Mouse (Mus musculus) neural tube, embryonic 13.5 days (tissue): Measurements from ENCODE around the gene Usp40. TPM values are rescaled to one million over a fixed set of nuclear protein-coding genes. Genes with fewer than 3 reads are reported as not detected.
"Not testable (repeated sequence)": the region's sequence is repeated elsewhere in the genome, so short reads cannot be mapped to it uniquely, and the experiment has no call there.

Experiments
- ATAC-seq: fragments of 200-750 bp; cut with Nextera tagmentation; 2 replicates; pipeline ENCODE4 v1.8.0; 2017; ENCODE audit warnings: low read depth, mild to moderate bottlenecking, moderate TSS enrichment, moderate library complexity
- H3K27ac ChIP-seq: fragments of 300-500 bp; sonication (generic); replicated peaks from 2 replicates; pipeline ENCODE4 v1.5.1; 2015; ENCODE audit warnings: moderate library complexity, mild to moderate bottlenecking, inconsistent platforms
- H3K27me3 ChIP-seq: fragments of 300-500 bp; sonication (generic); 2 replicates; pipeline ENCODE4 v1.6.1; 2015; ENCODE audit warnings: mild to moderate bottlenecking, inconsistent platforms
- H3K36me3 ChIP-seq: fragments of 300-500 bp; sonication (generic); 2 replicates; pipeline ENCODE4 v1.6.1; 2015; ENCODE audit warnings: mild to moderate bottlenecking, inconsistent platforms
- H3K4me1 ChIP-seq: fragments of 300-500 bp; sonication (generic); replicated peaks from 2 replicates; pipeline ENCODE4 v1.6.1; 2015; ENCODE audit warnings: inconsistent platforms
- H3K4me2 ChIP-seq: fragments of 300-500 bp; sonication (generic); 2 replicates; pipeline ENCODE4 v1.6.1; 2015; ENCODE audit warnings: inconsistent platforms, mild to moderate bottlenecking, moderate library complexity
- H3K4me3 ChIP-seq: fragments of 300-500 bp; sonication (generic); 2 replicates; pipeline ENCODE4 v1.5.1; 2015; ENCODE audit warnings: mild to moderate bottlenecking, inconsistent platforms
- H3K9ac ChIP-seq: fragments of 300-500 bp; sonication (generic); 2 replicates; pipeline ENCODE4 v1.6.1; 2015; ENCODE audit warnings: moderate library complexity, mild to moderate bottlenecking, inconsistent platforms
- H3K9me3 ChIP-seq: fragments of 300-500 bp; sonication (generic); 2 replicates; pipeline ENCODE4 v1.6.1; 2016; ENCODE audit warnings: inconsistent platforms
- WGBS: fragments of 180-500 bp; shearing (Covaris S2); methylation state at CpG from one replicate; pipeline ENCODE4 v1.1.7; 2015; 5-methylcytosine and 5-hydroxymethylcytosine counted together
- polyA plus RNA-seq: library from polyadenylated mRNA; unstranded; fragments of >200 nt; fragmentation: Nextera tagmentation; extraction: Ambion mirVana; gene quantifications from 2 replicates; pipeline ENCODE4 v1.2.1, GENCODE M21; 2015

Usp40 gene
- polyA plus RNA-seq: 20.8 and 24.2 TPM in 2 replicates

GRCm38 (mm10) chr1:88008211-88008697, at the start of gene Usp40:
Gene Usp40, minus strand, starts transcription at chr1:88008551.
- Histone ChIP-seq H3K36me3 (peaks cover 9% of the 10 kb centered on the region), H3K4me1 (peaks cover 23% of the 10 kb centered on the region), H3K4me3 (peak within 1 kb of the TSS; percentile 68), H3K4me2 (peak within 1 kb of the TSS; percentile 69), H3K27ac (peak within 1 kb of the TSS; percentile 94), H3K9me3 (no peaks in the 10 kb centered on the region), H3K9ac (peak within 1 kb of the TSS; percentile 90), H3K27me3 (no peaks in the 10 kb centered on the region)
- 0% methylated on average over 45 of the region's 45 CpGs for WGBS
- peak; percentile 97 for ATAC-seq

GRCm38 (mm10) chr1:88055088-88055487, 46.7 kb upstream of the Usp40 start, which contains the start of gene Ugt1a10:
Gene Ugt1a10, plus strand, starts transcription at chr1:88055388.
- WGBS: 85% methylated on average over 1 of the region's 1 CpGs
- H3K27ac ChIP-seq: no peak within 1 kb of the TSS
- no peak for ATAC-seq
- H3K36me3 ChIP-seq: no peaks in the 10 kb centered on the region
- H3K9me3 ChIP-seq: no peaks in the 10 kb centered on the region
- no peaks in the 10 kb centered on the region for H3K4me1 ChIP-seq
- H3K4me3 ChIP-seq: no peak within 1 kb of the TSS
- no peaks in the 10 kb centered on the region for H3K27me3 ChIP-seq
- no peak within 1 kb of the TSS for H3K4me2 ChIP-seq
- no peak within 1 kb of the TSS for H3K9ac ChIP-seq

GRCm38 (mm10) chr1:88047408-88047807, 39.1 kb upstream of the Usp40 start:
- not testable (repeated sequence) for ATAC-seq, H3K4me3 ChIP-seq, H3K27me3 ChIP-seq, H3K27ac ChIP-seq, H3K4me2 ChIP-seq, H3K9me3 ChIP-seq, H3K36me3 ChIP-seq, H3K4me1 ChIP-seq, H3K9ac ChIP-seq
- 81% methylated on average over 2 of the region's 2 CpGs for WGBS

- not testable (repeated sequence) for H3K27ac ChIP-seq, H3K4me2 ChIP-seq, H3K36me3 ChIP-seq, H3K27me3 ChIP-seq, ATAC-seq, H3K4me1 ChIP-seq, H3K9ac ChIP-seq, H3K4me3 ChIP-seq, H3K9me3 ChIP-seq
- 77% methylated on average over 4 of the region's 5 CpGs for WGBS
These were observed 36.6 kb upstream of the Usp40 start for GRCm38 (mm10) chr1:88044832-88045437.

- not testable (repeated sequence) for H3K4me1 ChIP-seq, H3K9ac ChIP-seq, H3K36me3 ChIP-seq, ATAC-seq, H3K4me3 ChIP-seq, H3K9me3 ChIP-seq, H3K27ac ChIP-seq, H3K4me2 ChIP-seq, H3K27me3 ChIP-seq
- WGBS: 88% methylated on average over 1 of the region's 2 CpGs
These were observed 34.7 kb upstream of the Usp40 start for GRCm38 (mm10) chr1:88043044-88043443.

GRCm38 (mm10) chr1:88025244-88025643, 16.9 kb upstream of the Usp40 start:
- H3K4me3 ChIP-seq, H3K27me3 ChIP-seq, ATAC-seq, H3K27ac ChIP-seq, H3K4me2 ChIP-seq, H3K9me3 ChIP-seq, H3K4me1 ChIP-seq, H3K9ac ChIP-seq, H3K36me3 ChIP-seq: not testable (repeated sequence)
- 78% methylated on average over 3 of the region's 3 CpGs for WGBS

- Histone ChIP-seq H3K9me3 (peaks cover 13% of the 10 kb centered on the region), H3K4me1 (no peaks in the 10 kb centered on the region), H3K9ac (no peak overlapping the region), H3K27me3 (no peaks in the 10 kb centered on the region), H3K27ac (no peak overlapping the region), H3K4me3 (no peak overlapping the region), H3K4me2 (no peak overlapping the region), H3K36me3 (no peaks in the 10 kb centered on the region)
- 88% methylated on average over 6 of the region's 6 CpGs for WGBS
- ATAC-seq: no peak
These were observed 7.0 kb upstream of the Usp40 start for GRCm38 (mm10) chr1:88015371-88015770.

- Histone ChIP-seq H3K4me3 (no peak overlapping the region), H3K4me2 (no peak overlapping the region), H3K9me3 (peaks cover 13% of the 10 kb centered on the region), H3K9ac (no peak overlapping the region), H3K27me3 (no peaks in the 10 kb centered on the region), H3K36me3 (no peaks in the 10 kb centered on the region), H3K27ac (no peak overlapping the region), H3K4me1 (no peaks in the 10 kb centered on the region)
- 97% methylated on average over 4 of the region's 4 CpGs for WGBS
- ATAC-seq: no peak
These were observed 6.3 kb upstream of the Usp40 start for GRCm38 (mm10) chr1:88014671-88015070.

GRCm38 (mm10) chr1:88014194-88014593, 5.8 kb upstream of the Usp40 start:
- peaks cover 13% of the 10 kb centered on the region for H3K9me3 ChIP-seq
- no peak overlapping the region for H3K4me3 ChIP-seq
- ATAC-seq: no peak
- H3K9ac ChIP-seq: no peak overlapping the region
- H3K4me1 ChIP-seq: no peaks in the 10 kb centered on the region
- no peak overlapping the region for H3K27ac ChIP-seq
- H3K27me3 ChIP-seq: no peaks in the 10 kb centered on the region
- no peaks in the 10 kb centered on the region for H3K36me3 ChIP-seq
- 92% methylated on average over 4 of the region's 4 CpGs for WGBS
- H3K4me2 ChIP-seq: no peak overlapping the region

- peaks cover 13% of the 10 kb centered on the region for H3K9me3 ChIP-seq
- no peak overlapping the region for H3K9ac ChIP-seq
- H3K36me3 ChIP-seq: no peaks in the 10 kb centered on the region
- no peak for ATAC-seq
- no peaks in the 10 kb centered on the region for H3K27me3 ChIP-seq
- H3K4me3 ChIP-seq: no peak overlapping the region
- H3K27ac ChIP-seq: no peak overlapping the region
- WGBS: 86% methylated on average over 3 of the region's 3 CpGs
- H3K4me1 ChIP-seq: peaks cover 3% of the 10 kb centered on the region; the same call in 1 of the 2 replicates
- no peak overlapping the region for H3K4me2 ChIP-seq
These were observed 5.4 kb upstream of the Usp40 start for GRCm38 (mm10) chr1:88013726-88014125.

GRCm38 (mm10) chr1:88009521-88009920, 1.2 kb upstream of the Usp40 start:
- no peaks in the 10 kb centered on the region for H3K36me3 ChIP-seq
- WGBS: 84% methylated on average over 3 of the region's 3 CpGs
- ATAC-seq: no peak

GRCm38 (mm10) chr1:88008735-88009134, 384 bp upstream of the Usp40 start:
- peak overlapping the region; percentile 68 for H3K4me3 ChIP-seq
- peak overlapping the region; percentile 69 for H3K4me2 ChIP-seq
- H3K27me3 ChIP-seq: no peaks in the 10 kb centered on the region
- no peaks in the 10 kb centered on the region for H3K9me3 ChIP-seq
- H3K27ac ChIP-seq: no peak overlapping the region
- H3K4me1 ChIP-seq: peaks cover 23% of the 10 kb centered on the region
- peaks cover 4% of the 10 kb centered on the region for H3K36me3 ChIP-seq
- ATAC-seq: peak; percentile 54
- peak overlapping the region; percentile 90 for H3K9ac ChIP-seq
- WGBS: 56% methylated on average over 4 of the region's 4 CpGs

More at GRCm38 (mm10) chr1:88009521-88009920, 1.2 kb upstream of the Usp40 start:
- Histone ChIP-seq H3K9me3 (peaks cover 7% of the 10 kb centered on the region; the same call in 1 of the 2 replicates), H3K4me3 (no peak overlapping the region), H3K4me1 (peaks cover 23% of the 10 kb centered on the region), H3K4me2 (no peak overlapping the region), H3K9ac (no peak overlapping the region), H3K27ac (no peak overlapping the region), H3K27me3 (no peaks in the 10 kb centered on the region)
